Mouse (Mus musculus): ENCODE measurements around the gene Stt3b.

- TF ChIP-seq CTCF (IDR thresholded peaks at IDR 0.05; ENCODE audit: low read depth, low read length) (no peak), POLR2A (IDR thresholded peaks at IDR 0.05; ENCODE audit: borderline replicate concordance, low read depth, low read length) (no peak)
These were observed 6.1 kb downstream of the Stt3b start for GRCm38 (mm10) chr9:115304149-115304548.

All from bone marrow macrophage, adult 2 months (primary cell).